Mouse (Mus musculus) embryonic fibroblast, embryonic 13.5 days (primary cell): ENCODE data around the gene Fxn.

Experiments used
- CTCF ChIP-seq: IDR thresholded peaks from 2 replicates; pipeline ENCODE4 v1.5.1; 2011; ENCODE audit warnings: mild to moderate bottlenecking, control low read depth, low read length, moderate library complexity, borderline replicate concordance; ENCODE audit not compliant: insufficient read depth
- POLR2A ChIP-seq: IDR thresholded peaks from 2 replicates; pipeline ENCODE4 v1.6.1; 2011; ENCODE audit warnings: low read depth, mild to moderate bottlenecking, control low read depth, low read length, moderate library complexity

DNA sequence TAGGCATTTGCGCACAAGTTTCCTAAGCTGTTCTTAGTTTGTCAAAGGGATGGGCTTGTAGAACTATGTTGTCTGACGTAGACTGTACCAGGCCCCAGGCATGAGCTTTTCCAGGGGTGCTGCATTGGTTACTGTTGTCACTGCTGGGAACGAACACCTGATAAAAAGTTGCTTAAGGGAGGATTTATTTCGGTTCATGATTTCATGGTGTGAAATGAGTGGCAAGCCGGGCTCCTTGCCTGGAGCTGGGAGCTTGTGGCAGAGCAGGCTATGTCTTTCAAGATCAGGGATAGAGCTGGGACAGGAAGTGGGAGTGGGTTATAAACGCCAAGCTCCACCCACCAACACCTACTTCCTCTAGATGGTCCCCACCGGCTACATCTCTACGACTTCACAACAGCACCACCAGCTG lies 41.5 kb upstream of the Fxn start:
- TF ChIP-seq POLR2A (no peak), CTCF (no peak)
